Comparison of ENCODE assay signal across 9 mouse cellular contexts in the genomic region with DNA sequence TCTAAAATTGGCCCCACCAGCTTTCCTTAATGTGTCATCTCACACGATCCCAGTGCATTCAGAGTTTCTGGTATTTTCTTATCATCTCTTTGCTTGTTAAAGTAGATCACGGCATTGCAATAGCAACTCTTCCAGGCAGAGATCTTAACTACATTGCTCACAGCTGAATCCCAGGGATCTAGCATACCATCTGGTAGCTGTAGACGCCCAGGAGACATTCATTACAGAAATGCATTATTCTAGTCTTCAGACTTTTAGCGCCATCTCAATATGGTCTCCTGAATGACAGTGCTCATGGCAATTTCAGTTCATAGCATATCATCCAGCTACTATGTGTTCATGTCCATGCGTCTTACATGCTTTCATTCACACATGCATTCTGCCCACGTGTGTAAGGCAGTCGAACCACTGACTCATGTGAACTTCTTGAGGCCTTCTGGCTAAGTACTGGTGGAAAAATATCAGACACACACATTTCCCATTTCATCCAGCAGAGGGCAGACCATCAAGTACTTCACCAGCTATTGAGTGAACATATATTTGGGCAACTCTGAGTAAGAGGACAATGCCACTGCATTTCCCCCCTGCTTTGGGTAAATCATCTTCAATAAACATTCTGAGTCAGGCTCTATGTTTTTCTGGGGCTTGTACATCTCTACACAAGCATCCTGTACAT.
DNase-seq lines count a peak whose midpoint lies in the region; ATAC-seq lines count a peak whose summit lies in the region.
"Had no signal": no experiment of that assay in that cellular context is flagged by ENCODE, and none has a peak within 500 bp of the region (broad histone marks: within the 10 kb centered on the region; RNA-seq: fewer than 3 reads in every experiment).

No protein-coding gene starts in this region.

- no peaks in the 10 kb centered on the region for H3K36me3 ChIP-seq in kidney, embryonic 15.5 days
- H3K36me3 ChIP-seq in splenic B cell, adult 2 months (ENCODE audit: control insufficient read depth, insufficient read depth, low read length, poor library complexity, severe bottlenecking) = no peaks in the 10 kb centered on the region

- no peaks in the 10 kb centered on the region for H3K4me1 ChIP-seq in kidney, embryonic 15.5 days

- H3K27ac ChIP-seq in kidney, embryonic 15.5 days = no peak overlapping the region

- no peak overlapping the region for H3K4me3 ChIP-seq in kidney, embryonic 15.5 days (replicated peaks)
- H3K4me3 ChIP-seq: myocyte had no signal

- ATAC-seq in kidney, embryonic 15.5 days (replicated peaks; ENCODE audit: low FRiP score) = no peak
- peak; percentile 53 for ATAC-seq in activated CD4-positive, CD25-positive, alpha-beta regulatory T cell, adult 4 months

- 66% methylated on average over 7 of the region's 7 CpGs for WGBS in kidney, embryonic 15.5 days

- no peak overlapping the region for H3K9ac ChIP-seq in kidney, embryonic 15.5 days

- no peaks in the 10 kb centered on the region for H3K27me3 ChIP-seq in kidney, embryonic 15.5 days
- no peaks in the 10 kb centered on the region for H3K27me3 ChIP-seq in splenic B cell, adult 2 months (ENCODE audit: control insufficient read depth, insufficient read depth, low read length, poor library complexity, severe bottlenecking)

- DNase-seq in kidney, adult 11 months = peak; percentile 65
- DNase-seq in embryo, embryonic 10 days (ENCODE audit: low spot score) = peak; percentile 86
- DNase-seq in gonadal fat pad, adult 2 months (ENCODE audit: low read depth) = peak; percentile 31
- DNase-seq in layer of hippocampus, adult 18-20 months (ENCODE audit: low spot score in 2 of 2) = peak; percentile 73 to 94
- DNase-seq in lung, postnatal 25 days (ENCODE audit: low spot score) = peak; percentile 85
- DNase-seq in splenic B cell, adult 2 months (ENCODE audit: low read depth, low spot score) = peak; percentile 86

- no peaks in the 10 kb centered on the region for H3K9me3 ChIP-seq in kidney, embryonic 15.5 days (replicated peaks)

- no peak overlapping the region for H3K4me2 ChIP-seq in kidney, embryonic 15.5 days

Comparison
In these comparisons a context has a peak if more than half of its experiments do, and no peak if none do; other contexts are left out.
1. DNase-seq: peak in every context shown above with its lines; median percentile 86 in embryo, embryonic 10 days; 86 in splenic B cell, adult 2 months; 85 in lung, postnatal 25 days; 84 in layer of hippocampus, adult 18-20 months; 65 in kidney, adult 11 months; 31 in gonadal fat pad, adult 2 months.